Mouse (Mus musculus): Measurements from ENCODE around the gene Adamts9. TPM values are rescaled to one million over a fixed set of nuclear protein-coding genes. Genes with fewer than 3 reads are reported as not detected.

Adamts9 gene
- polyA plus RNA-seq, 1 experiment from 2014 or later = 0.85 TPM

DNA sequence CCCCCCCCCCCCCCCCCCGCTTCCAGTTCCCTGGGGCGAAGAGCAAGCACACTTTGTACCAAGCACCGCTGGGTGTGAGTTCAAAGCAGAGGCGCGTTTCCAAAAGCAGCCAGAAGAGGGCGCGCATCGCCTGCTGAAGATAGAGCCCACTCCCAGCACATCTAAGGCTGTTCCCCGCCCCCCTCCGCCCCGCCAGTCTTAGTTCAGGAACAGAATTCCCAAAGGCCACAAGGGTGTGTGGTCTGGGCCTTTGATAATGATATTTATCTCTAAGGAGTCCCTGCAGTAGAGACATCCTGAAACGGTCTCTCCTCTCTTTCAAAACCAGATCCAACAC lies 155.9 kb downstream of the Adamts9 start:
- no peaks in the 10 kb centered on the region for H3K36me3 ChIP-seq (ENCODE audit: control insufficient read depth, insufficient read depth, low read length)
- DNase-seq (ENCODE audit: low spot score) = peak; percentile 93
- H3K9me3 ChIP-seq (replicated peaks; ENCODE audit: control insufficient read depth, low read length) = no peaks in the 10 kb centered on the region
- H3K4me1 ChIP-seq (ENCODE audit: control insufficient read depth, insufficient read depth, low read length) = no peaks in the 10 kb centered on the region
- no peak overlapping the region for H3K27ac ChIP-seq (ENCODE audit: low read depth, low read length)
- H3K9ac ChIP-seq (ENCODE audit: low read length) = peak overlapping the region; percentile 58
- ATAC-seq = peak; percentile 93
- H3K27me3 ChIP-seq (replicated peaks; ENCODE audit: control insufficient read depth, insufficient read depth, low read length) = 0 out of 2 replicates have a peak, but pooled peaks cover 4% of the 10 kb centered on the region
- H3K4me3 ChIP-seq (ENCODE audit: low read depth, low read length) = peak overlapping the region; percentile 26
- H3K4me2 ChIP-seq (ENCODE audit: low read length) = peak overlapping the region; percentile 62
- 1% methylated on average over 12 of the region's 12 CpGs for WGBS

DNA sequence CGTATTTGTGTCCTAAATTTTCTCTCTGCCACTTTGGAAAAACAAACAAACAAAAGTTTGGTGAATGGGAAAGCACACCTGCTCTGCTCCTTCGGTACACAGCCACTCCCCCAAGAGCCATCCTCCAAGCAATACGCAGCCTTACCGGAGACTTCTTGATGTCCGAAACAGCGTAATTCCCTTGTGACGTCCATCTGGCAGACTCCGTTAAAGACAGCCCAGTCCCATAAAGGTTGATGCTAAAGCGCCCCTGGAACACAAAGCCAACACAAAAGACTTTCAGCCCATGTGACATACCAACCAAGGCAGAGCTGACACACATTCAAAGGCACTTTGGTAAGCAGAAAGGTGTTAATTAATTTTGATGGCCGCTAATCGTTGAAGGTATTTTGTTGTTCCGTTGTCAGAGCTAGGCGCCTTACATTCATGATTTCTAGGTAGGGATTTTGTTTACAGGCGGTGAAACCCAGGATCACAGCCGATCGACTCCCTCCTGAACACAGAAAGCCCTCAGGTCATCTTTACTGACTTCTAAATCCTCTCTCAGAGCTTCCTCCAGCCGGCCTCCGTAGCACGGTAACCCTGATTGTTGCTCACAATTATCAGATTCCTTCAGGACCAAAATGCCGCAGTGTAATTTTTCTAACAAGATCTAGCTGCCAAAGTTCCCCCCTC lies 156.5 kb downstream of the Adamts9 start:
- peak; percentile 43 for DNase-seq (ENCODE audit: low spot score)
- H3K27ac ChIP-seq (ENCODE audit: low read depth, low read length) = no peak overlapping the region
- H3K4me1 ChIP-seq (ENCODE audit: control insufficient read depth, insufficient read depth, low read length) = no peaks in the 10 kb centered on the region
- peak overlapping the region; percentile 26 for H3K4me3 ChIP-seq (ENCODE audit: low read depth, low read length)
- H3K4me2 ChIP-seq (ENCODE audit: low read length) = peak overlapping the region; percentile 62
- H3K9me3 ChIP-seq (replicated peaks; ENCODE audit: control insufficient read depth, low read length) = no peaks in the 10 kb centered on the region
- H3K27me3 ChIP-seq (replicated peaks; ENCODE audit: control insufficient read depth, insufficient read depth, low read length) = 0 out of 2 replicates have a peak, but pooled peaks cover 4% of the 10 kb centered on the region
- WGBS = 2% methylated on average over 20 of the region's 20 CpGs
- H3K36me3 ChIP-seq (ENCODE audit: control insufficient read depth, insufficient read depth, low read length) = no peaks in the 10 kb centered on the region
- ATAC-seq = peak; percentile 59
- peak overlapping the region; percentile 58 for H3K9ac ChIP-seq (ENCODE audit: low read length)

DNA sequence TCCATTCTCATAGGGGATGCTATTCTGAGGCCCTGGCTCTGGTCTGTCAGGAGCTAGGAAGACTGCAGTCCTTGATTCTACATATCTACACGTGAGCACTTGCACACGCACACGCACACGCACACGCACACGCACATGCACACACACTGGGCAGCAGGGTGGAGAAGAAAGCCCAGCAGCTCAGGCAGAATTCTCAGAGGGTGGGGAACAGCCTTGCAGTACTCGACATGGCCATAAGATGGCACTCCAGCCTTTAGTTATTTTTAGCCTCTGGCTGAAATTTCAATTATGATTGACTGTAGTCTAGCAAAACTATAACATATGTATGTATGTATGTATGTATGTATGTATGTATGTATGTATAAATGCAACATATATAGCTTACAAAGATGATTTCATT lies 158.5 kb downstream of the Adamts9 start:
- DNase-seq (ENCODE audit: low spot score) = peak; percentile 81
- Histone ChIP-seq H3K27ac (ENCODE audit: low read depth, low read length) (no peak overlapping the region), H3K9ac (ENCODE audit: low read length) (no peak overlapping the region; the same call in 1 of the 2 replicates), H3K36me3 (ENCODE audit: control insufficient read depth, insufficient read depth, low read length) (no peaks in the 10 kb centered on the region), H3K4me1 (ENCODE audit: control insufficient read depth, insufficient read depth, low read length) (no peaks in the 10 kb centered on the region), H3K27me3 (replicated peaks; ENCODE audit: control insufficient read depth, insufficient read depth, low read length) (0 out of 2 replicates have a peak, but pooled peaks cover 4% of the 10 kb centered on the region), H3K9me3 (replicated peaks; ENCODE audit: control insufficient read depth, low read length) (no peaks in the 10 kb centered on the region), H3K4me2 (ENCODE audit: low read length) (no peak overlapping the region), H3K4me3 (ENCODE audit: low read depth, low read length) (no peak overlapping the region)
- ATAC-seq = peak; percentile 33
- 5% methylated on average over 7 of the region's 7 CpGs for WGBS

DNA sequence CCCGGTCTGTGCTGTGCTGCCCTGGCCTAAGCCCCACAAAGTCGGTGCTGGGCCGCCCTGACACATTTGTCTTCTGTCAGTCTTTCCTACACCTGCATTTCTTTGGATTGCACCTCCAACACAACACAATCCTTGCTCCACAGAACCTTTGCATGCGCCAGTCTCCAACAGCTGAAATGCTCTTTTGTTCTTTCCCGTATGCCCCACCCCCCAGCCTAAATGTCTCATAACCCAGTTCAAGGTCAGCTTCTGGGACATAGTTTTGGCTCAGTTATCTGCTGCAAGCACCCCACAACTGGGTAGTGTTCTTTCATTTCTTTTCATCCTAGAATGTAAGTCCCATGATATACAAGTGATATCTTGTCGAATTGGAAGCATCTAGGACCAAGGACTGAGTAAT lies 161.8 kb downstream of the Adamts9 start:
- Histone ChIP-seq H3K4me2 (ENCODE audit: low read length) (no peak overlapping the region), H3K4me1 (ENCODE audit: control insufficient read depth, insufficient read depth, low read length) (no peaks in the 10 kb centered on the region), H3K27me3 (replicated peaks; ENCODE audit: control insufficient read depth, insufficient read depth, low read length) (0 out of 2 replicates have a peak, but pooled peaks cover 4% of the 10 kb centered on the region), H3K36me3 (ENCODE audit: control insufficient read depth, insufficient read depth, low read length) (no peaks in the 10 kb centered on the region), H3K27ac (ENCODE audit: low read depth, low read length) (no peak overlapping the region), H3K9me3 (replicated peaks; ENCODE audit: control insufficient read depth, low read length) (no peaks in the 10 kb centered on the region), H3K9ac (ENCODE audit: low read length) (no peak overlapping the region), H3K4me3 (ENCODE audit: low read depth, low read length) (no peak overlapping the region)
- ATAC-seq = no peak
- WGBS = 83% methylated on average over 6 of the region's 6 CpGs
- no peak for DNase-seq (ENCODE audit: low spot score)

DNA sequence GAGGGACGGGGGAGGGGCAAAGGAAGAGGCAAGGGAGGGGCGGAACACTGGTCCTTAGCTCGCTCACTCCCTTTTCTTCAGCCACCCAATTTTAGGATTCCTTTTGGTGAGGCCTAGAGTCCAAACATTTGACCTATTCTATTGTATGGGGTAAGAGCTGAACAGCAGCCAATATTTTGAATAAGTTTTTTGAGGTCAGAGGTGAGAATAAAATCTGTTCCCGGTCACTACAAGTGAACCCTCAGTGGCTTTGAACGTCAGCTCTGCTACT lies 163.4 kb downstream of the Adamts9 start:
- no peaks in the 10 kb centered on the region for H3K27me3 ChIP-seq (replicated peaks; ENCODE audit: control insufficient read depth, insufficient read depth, low read length)
- 53% methylated on average over 5 of the region's 5 CpGs for WGBS
- no peak overlapping the region for H3K27ac ChIP-seq (ENCODE audit: low read depth, low read length)
- H3K4me2 ChIP-seq (ENCODE audit: low read length) = no peak overlapping the region
- no peaks in the 10 kb centered on the region for H3K36me3 ChIP-seq (ENCODE audit: control insufficient read depth, insufficient read depth, low read length)
- ATAC-seq (no peak), DNase-seq (ENCODE audit: low spot score) (no peak)
- H3K4me3 ChIP-seq (ENCODE audit: low read depth, low read length) = no peak overlapping the region
- no peaks in the 10 kb centered on the region for H3K9me3 ChIP-seq (replicated peaks; ENCODE audit: control insufficient read depth, low read length)
- no peak overlapping the region for H3K9ac ChIP-seq (ENCODE audit: low read length)
- no peaks in the 10 kb centered on the region for H3K4me1 ChIP-seq (ENCODE audit: control insufficient read depth, insufficient read depth, low read length)

DNA sequence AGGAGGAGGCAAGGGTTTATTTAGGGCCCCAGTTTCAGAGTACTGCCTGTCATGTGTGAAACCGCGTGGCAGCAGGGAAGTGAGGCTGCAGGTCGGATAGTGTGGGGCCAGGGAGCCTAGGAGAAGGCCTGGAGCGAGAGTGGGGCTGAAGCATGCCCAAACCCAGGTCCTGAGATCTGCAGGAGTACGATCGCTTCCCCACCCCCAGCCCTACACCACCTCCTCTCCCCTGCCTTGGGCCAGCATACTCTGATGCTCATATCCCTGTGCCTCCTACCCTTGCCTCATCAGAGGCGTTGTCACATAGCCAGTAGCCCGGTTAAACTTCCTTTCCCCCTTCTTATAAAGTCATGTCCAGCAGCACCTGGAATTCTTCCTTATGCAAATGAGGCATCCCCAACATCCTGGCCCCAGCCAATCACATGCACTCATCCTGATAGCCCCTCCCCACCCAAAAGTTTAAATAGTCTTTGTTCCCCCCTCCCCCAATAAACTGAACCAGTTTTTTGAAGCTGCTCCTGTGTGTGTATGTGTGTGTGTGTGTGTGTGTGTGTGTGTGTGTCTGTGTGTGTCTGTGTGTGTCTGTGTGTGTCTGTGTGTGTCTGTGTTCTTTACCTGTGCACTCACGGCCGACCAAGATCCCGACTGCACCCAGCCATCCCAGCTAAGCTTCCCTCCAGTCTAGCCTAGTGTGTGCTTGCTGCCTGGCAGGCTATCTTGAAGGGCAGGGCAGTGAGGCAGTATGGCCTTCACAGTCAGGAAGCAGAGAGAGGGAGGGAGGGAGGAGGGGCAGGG lies 164.0 kb downstream of the Adamts9 start:
- Histone ChIP-seq H3K9ac (ENCODE audit: low read length) (no peak overlapping the region), H3K27ac (ENCODE audit: low read depth, low read length) (no peak overlapping the region), H3K9me3 (replicated peaks; ENCODE audit: control insufficient read depth, low read length) (no peaks in the 10 kb centered on the region), H3K4me3 (ENCODE audit: low read depth, low read length) (no peak overlapping the region), H3K4me1 (ENCODE audit: control insufficient read depth, insufficient read depth, low read length) (no peaks in the 10 kb centered on the region), H3K27me3 (replicated peaks; ENCODE audit: control insufficient read depth, insufficient read depth, low read length) (no peaks in the 10 kb centered on the region), H3K36me3 (ENCODE audit: control insufficient read depth, insufficient read depth, low read length) (no peaks in the 10 kb centered on the region), H3K4me2 (ENCODE audit: low read length) (no peak overlapping the region)
- WGBS = 73% methylated on average over 11 of the region's 11 CpGs
- DNase-seq (ENCODE audit: low spot score) (no peak), ATAC-seq (no peak)

DNA sequence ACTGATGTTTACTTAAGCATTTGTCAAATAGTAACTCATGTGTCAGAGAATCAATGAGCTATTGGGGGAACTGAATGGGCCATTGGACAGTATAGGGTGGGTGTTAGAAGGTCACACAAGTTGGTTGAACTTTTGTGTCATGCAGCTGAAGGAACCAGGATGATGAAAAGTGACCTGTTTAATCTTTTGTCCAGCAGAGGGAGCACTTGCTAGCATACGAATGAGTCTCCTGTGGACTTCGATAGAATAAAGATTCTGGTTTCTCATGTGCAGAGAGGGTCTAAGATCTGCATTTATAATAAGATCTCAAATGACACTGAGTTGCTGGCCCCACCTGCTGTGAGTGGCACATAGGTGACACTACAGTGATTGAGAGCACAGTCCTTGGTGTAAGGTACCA lies 166.9 kb downstream of the Adamts9 start:
- 16% methylated on average over 2 of the region's 2 CpGs for WGBS
- peak; percentile 15; the same call in 1 of the 2 replicates for ATAC-seq
- no peaks in the 10 kb centered on the region for H3K4me1 ChIP-seq (ENCODE audit: control insufficient read depth, insufficient read depth, low read length)
- H3K4me3 ChIP-seq (ENCODE audit: low read depth, low read length) = no peak overlapping the region
- no peak overlapping the region for H3K27ac ChIP-seq (ENCODE audit: low read depth, low read length)
- H3K9ac ChIP-seq (ENCODE audit: low read length) = no peak overlapping the region
- no peaks in the 10 kb centered on the region for H3K36me3 ChIP-seq (ENCODE audit: control insufficient read depth, insufficient read depth, low read length)
- H3K4me2 ChIP-seq (ENCODE audit: low read length) = no peak overlapping the region
- no peaks in the 10 kb centered on the region for H3K27me3 ChIP-seq (replicated peaks; ENCODE audit: control insufficient read depth, insufficient read depth, low read length)
- DNase-seq (ENCODE audit: low spot score) = peak; percentile 84
- no peaks in the 10 kb centered on the region for H3K9me3 ChIP-seq (replicated peaks; ENCODE audit: control insufficient read depth, low read length)

DNA sequence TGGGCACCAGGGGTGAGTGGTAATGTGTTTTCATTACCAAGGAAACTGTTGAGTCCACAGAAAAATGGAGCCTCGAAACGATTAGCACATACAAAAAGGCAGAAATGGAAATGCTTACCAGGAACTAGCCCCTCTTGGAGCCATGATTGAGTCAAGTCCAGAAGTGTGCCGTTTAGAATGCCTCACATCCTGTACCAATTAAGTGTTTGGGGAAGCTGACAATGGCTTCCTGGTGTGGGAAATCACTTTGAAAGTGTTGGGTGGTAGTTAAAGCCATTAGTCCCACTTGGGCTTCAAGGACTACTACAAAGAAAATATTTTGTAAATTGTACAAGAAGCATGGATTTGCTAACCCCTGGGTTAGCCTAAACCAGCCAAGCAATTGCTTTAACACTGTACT lies 180.9 kb downstream of the Adamts9 start:
- Histone ChIP-seq H3K27me3 (replicated peaks; ENCODE audit: control insufficient read depth, insufficient read depth, low read length) (no peaks in the 10 kb centered on the region), H3K9me3 (replicated peaks; ENCODE audit: control insufficient read depth, low read length) (no peaks in the 10 kb centered on the region), H3K4me1 (ENCODE audit: control insufficient read depth, insufficient read depth, low read length) (no peaks in the 10 kb centered on the region), H3K4me2 (ENCODE audit: low read length) (no peak overlapping the region), H3K9ac (ENCODE audit: low read length) (no peak overlapping the region), H3K27ac (ENCODE audit: low read depth, low read length) (no peak overlapping the region), H3K4me3 (ENCODE audit: low read depth, low read length) (no peak overlapping the region), H3K36me3 (ENCODE audit: control insufficient read depth, insufficient read depth, low read length) (no peaks in the 10 kb centered on the region)
- ATAC-seq (no peak), DNase-seq (ENCODE audit: low spot score) (peak; percentile 27)
- WGBS = 22% methylated on average over 3 of the region's 3 CpGs

DNA sequence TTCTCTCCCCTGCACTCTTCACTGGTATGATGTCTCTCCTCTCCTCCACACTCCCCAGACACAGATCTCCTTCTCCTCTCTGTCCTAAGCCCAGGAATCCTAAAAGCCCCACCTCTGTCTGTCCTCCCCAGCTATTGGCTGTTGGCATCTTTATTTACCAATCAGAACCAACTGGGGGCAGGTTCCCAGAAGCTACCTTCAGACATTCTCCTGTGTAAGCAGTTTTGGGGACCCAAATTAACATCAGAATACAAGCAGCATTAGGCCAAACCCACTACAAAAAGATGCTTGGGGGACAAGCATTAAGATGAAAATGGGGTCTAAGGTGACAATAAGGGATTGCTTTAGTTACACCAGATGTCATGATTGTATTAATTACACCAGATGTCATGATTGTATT lies 183.7 kb downstream of the Adamts9 start:
- no peak overlapping the region for H3K9ac ChIP-seq (ENCODE audit: low read length)
- no peaks in the 10 kb centered on the region for H3K36me3 ChIP-seq (ENCODE audit: control insufficient read depth, insufficient read depth, low read length)
- no peaks in the 10 kb centered on the region for H3K9me3 ChIP-seq (replicated peaks; ENCODE audit: control insufficient read depth, low read length)
- no peak overlapping the region for H3K4me3 ChIP-seq (ENCODE audit: low read depth, low read length)
- no peak for ATAC-seq
- DNase-seq (ENCODE audit: low spot score) = no peak
- H3K27ac ChIP-seq (ENCODE audit: low read depth, low read length) = no peak overlapping the region
- no peaks in the 10 kb centered on the region for H3K4me1 ChIP-seq (ENCODE audit: control insufficient read depth, insufficient read depth, low read length)
- no peak overlapping the region for H3K4me2 ChIP-seq (ENCODE audit: low read length)
- H3K27me3 ChIP-seq (replicated peaks; ENCODE audit: control insufficient read depth, insufficient read depth, low read length) = no peaks in the 10 kb centered on the region

Data from forebrain, embryonic 14.5 days (tissue).